Mouse (Mus musculus) CD4-positive naive resting alpha-beta T cell, adult 57 days (primary cell): ENCODE data around the gene Ndufa12. TPM values are rescaled to one million over a fixed set of nuclear protein-coding genes. Genes with fewer than 3 reads are reported as not detected.

Experiments used
- total RNA-seq: library from RNA; stranded (reverse); gene quantifications from one replicate; pipeline ENCODE4 v1.2.4, GENCODE M21; 2023

Gene Ndufa12
- total RNA-seq: 44.5 TPM

GRCm38 (mm10) chr10:94198482-94199405 lies at the start of gene Ndufa12:
TSS of gene Ndufa12 (plus strand) at chr10:94198720.

Other genes with a start within 250 kb of the Ndufa12 start
- gene Vezt, start 162.9 kb upstream of the Ndufa12 start, total RNA-seq: 23.7 TPM
- gene Fgd6, start 162.7 kb upstream of the Ndufa12 start, total RNA-seq: 7.3 TPM
- gene Nr2c1, start 50.7 kb upstream of the Ndufa12 start, total RNA-seq: 9.0 TPM
- gene Gm4792, start 100.0 kb downstream of the Ndufa12 start, total RNA-seq: not detected
- gene Tmcc3, start 113.2 kb downstream of the Ndufa12 start, total RNA-seq: 8.9 TPM